Mouse (Mus musculus): Measurements from ENCODE around the gene Hes2. TPM values are rescaled to one million over a fixed set of nuclear protein-coding genes. Genes with fewer than 3 reads are reported as not detected.

Hes2 gene
- polyA plus RNA-seq, 1 experiment from 2014 or later = not detected

DNA sequence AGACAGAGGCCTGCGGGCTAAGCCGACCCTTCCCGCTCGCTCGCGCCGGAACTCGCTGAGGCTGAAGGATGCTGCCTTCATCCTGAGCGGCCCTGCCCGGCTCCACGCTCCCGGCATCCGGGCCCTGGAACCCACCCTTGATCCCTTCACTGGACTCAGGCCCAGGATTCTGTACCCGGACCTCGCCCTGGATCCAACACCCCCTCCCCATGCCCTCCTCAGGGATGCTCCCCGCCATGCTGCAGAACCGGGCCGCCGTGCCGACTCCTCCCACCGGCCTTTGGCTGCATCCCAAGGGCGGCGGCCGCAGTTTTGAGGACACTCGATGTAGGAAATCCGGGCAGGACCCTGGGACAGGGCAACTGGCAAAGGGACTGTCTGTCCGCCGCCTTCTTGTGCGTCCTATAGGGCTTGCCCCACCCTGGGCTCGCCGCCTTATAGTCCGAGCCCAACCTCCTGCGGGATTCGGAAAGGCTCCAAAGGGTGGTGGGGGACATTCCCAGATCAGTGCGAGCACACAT lies 19.7 kb downstream of the Hes2 start:
- H3K4me2 ChIP-seq = peak overlapping the region; percentile 88
- H3K4me1 ChIP-seq (replicated peaks) = peaks cover 23% of the 10 kb centered on the region
- H3K4me3 ChIP-seq = peak overlapping the region; percentile 62
- under 1% methylated on average over 35 of the region's 35 CpGs for WGBS
- no peak overlapping the region; the same call in 1 of the 2 replicates for H3K27ac ChIP-seq (ENCODE audit: poor library complexity, severe bottlenecking)
- H3K9me3 ChIP-seq (replicated peaks) = no peaks in the 10 kb centered on the region
- ATAC-seq (ENCODE audit: insufficient number of reproducible peaks, low FRiP score) = peak; percentile 52
- H3K27me3 ChIP-seq (replicated peaks) = peaks cover 30% of the 10 kb centered on the region
- peak overlapping the region; percentile 88 for H3K9ac ChIP-seq
- H3K36me3 ChIP-seq = no peaks in the 10 kb centered on the region

DNA sequence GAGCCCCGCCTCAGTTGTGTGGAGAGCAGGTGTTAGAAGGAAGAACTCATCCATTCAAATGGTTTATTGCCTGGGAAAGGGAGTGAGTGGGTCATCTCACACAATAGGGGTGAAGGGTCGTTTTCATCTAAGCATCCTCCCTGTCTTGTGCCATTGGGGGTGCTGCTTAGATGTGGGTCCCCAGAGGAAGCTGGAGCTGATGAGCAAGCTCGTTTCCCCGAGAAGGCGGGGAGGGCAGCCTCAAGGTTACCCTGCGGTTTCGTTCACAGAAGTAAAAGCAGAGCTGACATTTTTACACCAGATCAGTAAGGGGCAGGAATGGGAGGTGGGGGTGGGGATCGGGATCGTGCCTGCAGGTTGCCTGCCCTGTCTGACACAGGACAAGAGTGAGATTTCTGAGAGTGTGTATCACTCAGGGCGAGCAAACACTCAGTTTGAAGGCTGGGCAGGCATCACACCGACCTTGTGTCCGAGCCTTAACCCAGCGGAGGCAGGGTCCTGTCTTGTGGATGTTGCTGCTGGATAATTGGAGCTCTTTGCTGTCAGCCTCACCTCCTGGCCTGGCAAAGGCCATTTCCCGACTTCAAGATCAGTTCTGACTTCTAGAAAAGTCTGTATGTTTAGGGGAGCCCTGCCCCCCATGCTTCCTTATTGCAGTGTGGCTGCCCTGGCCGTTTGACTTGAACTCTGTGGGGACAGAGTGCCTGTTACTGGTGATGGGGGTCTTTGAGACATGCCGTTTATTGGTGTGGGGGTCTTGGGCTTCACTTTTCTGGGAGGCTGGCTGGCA lies 20.4 kb downstream of the Hes2 start:
- Histone ChIP-seq H3K9me3 (replicated peaks) (no peaks in the 10 kb centered on the region), H3K27me3 (replicated peaks) (peaks cover 23% of the 10 kb centered on the region), H3K9ac (peak overlapping the region; percentile 88), H3K27ac (ENCODE audit: poor library complexity, severe bottlenecking) (no peak overlapping the region), H3K4me3 (peak overlapping the region; percentile 62), H3K4me1 (replicated peaks) (peaks cover 23% of the 10 kb centered on the region), H3K36me3 (no peaks in the 10 kb centered on the region), H3K4me2 (peak overlapping the region; percentile 88)
- WGBS = 32% methylated on average over 16 of the region's 16 CpGs
- ATAC-seq (ENCODE audit: insufficient number of reproducible peaks, low FRiP score) = no peak

DNA sequence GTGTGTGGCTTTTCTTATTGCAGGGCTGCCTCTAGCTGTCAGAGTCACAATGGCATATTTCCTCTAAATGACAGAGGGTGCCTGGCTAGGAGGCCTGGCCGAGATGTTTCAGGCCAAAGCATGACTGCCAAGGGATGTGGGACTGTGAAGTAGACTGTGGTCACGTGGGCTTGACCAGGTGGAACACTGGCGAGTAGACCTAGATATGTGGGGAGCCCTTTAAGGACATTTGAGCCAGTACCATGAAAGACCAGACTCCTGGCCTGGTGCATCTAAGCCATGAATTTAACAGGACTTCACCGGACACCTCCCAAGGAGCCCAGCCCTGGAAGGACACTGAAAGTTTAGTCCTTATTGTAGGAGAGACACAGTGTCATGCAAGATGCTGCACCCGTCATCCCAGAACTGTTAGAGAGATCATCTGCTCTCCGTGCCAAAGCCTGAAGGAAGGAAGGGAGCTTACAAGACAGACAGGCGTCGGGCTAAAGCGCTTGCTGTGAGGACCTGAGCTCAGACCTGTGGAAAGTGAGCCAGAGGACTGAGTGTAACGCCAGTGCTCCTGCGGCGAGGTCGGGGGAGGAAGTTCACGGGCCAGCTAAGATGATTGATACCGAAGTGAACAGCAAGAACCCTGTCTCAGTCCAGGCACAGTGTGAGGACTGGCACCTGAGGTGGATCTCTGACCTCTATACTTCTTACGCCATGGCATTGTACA lies 21.4 kb downstream of the Hes2 start:
- Histone ChIP-seq H3K27me3 (replicated peaks) (peaks cover 15% of the 10 kb centered on the region), H3K9ac (no peak overlapping the region), H3K9me3 (replicated peaks) (no peaks in the 10 kb centered on the region), H3K4me1 (replicated peaks) (peaks cover 29% of the 10 kb centered on the region), H3K4me2 (no peak overlapping the region), H3K36me3 (no peaks in the 10 kb centered on the region), H3K27ac (ENCODE audit: poor library complexity, severe bottlenecking) (no peak overlapping the region), H3K4me3 (no peak overlapping the region)
- ATAC-seq (ENCODE audit: insufficient number of reproducible peaks, low FRiP score) = no peak
- WGBS = 80% methylated on average over 16 of the region's 16 CpGs

DNA sequence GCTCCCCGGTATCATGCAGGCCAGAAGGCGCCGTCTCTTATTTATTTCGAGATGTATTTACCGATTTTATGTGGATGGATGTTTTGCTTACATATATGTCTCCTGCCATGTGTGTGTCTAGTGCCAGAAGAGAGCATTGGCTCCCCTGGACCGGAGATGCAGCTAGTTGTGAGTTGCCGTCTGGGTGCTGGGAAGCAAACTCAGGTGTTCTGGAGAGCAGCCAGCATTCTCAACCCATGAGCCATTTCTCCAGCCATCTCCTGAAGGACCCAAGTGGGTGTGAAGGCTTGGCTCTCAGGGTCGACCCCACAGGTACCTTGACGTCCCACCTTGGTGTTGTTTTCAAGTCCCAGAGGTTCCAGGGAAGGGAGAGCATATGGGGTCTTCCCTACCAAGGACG lies 23.5 kb downstream of the Hes2 start:
- Histone ChIP-seq H3K9ac (no peak overlapping the region), H3K4me3 (no peak overlapping the region), H3K27me3 (replicated peaks) (peaks cover 7% of the 10 kb centered on the region), H3K36me3 (no peaks in the 10 kb centered on the region), H3K9me3 (replicated peaks) (no peaks in the 10 kb centered on the region), H3K27ac (ENCODE audit: poor library complexity, severe bottlenecking) (no peak overlapping the region), H3K4me1 (replicated peaks) (peaks cover 42% of the 10 kb centered on the region), H3K4me2 (no peak overlapping the region)
- ATAC-seq (ENCODE audit: insufficient number of reproducible peaks, low FRiP score) = no peak
- 82% methylated on average over 10 of the region's 10 CpGs for WGBS

- no peaks in the 10 kb centered on the region for H3K9me3 ChIP-seq (replicated peaks)
- H3K4me1 ChIP-seq (replicated peaks) = peaks cover 45% of the 10 kb centered on the region
- peak overlapping the region; percentile 74; the same call in 1 of the 2 replicates for H3K4me2 ChIP-seq
- no peak for ATAC-seq (ENCODE audit: insufficient number of reproducible peaks, low FRiP score)
- peaks cover 6% of the 10 kb centered on the region for H3K36me3 ChIP-seq
- H3K9ac ChIP-seq = no peak overlapping the region
- no peak overlapping the region for H3K4me3 ChIP-seq
- H3K27ac ChIP-seq (ENCODE audit: poor library complexity, severe bottlenecking) = peak overlapping the region; percentile 97
- WGBS = 58% methylated on average over 7 of the region's 7 CpGs
- H3K27me3 ChIP-seq (replicated peaks) = no peaks in the 10 kb centered on the region; the same call in 1 of the 2 replicates
These were observed 25.8 kb downstream of the Hes2 start for GRCm38 (mm10) chr4:152184353-152185035.

DNA sequence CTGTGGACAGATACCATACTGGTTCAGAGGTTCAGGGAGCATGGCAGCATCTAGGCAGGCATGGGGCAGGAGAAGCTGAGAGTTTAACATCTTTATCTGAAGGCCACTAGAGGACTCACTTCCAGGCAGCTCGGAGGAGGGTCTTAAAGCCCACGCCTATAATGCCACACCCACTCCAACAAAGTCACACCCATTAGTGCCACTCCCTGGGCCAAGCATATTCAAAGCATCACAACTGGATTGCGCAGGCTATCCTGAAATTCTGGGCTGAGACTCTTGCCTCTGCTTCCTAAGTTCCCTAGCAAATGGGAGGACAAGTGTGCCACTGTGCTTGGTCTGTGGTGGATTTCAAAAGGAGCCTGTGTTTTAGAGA lies 26.5 kb downstream of the Hes2 start:
- peak overlapping the region; percentile 74 for H3K4me2 ChIP-seq
- H3K27me3 ChIP-seq (replicated peaks) = no peaks in the 10 kb centered on the region; the same call in 1 of the 2 replicates
- H3K9me3 ChIP-seq (replicated peaks) = no peaks in the 10 kb centered on the region
- peak overlapping the region; percentile 71 for H3K9ac ChIP-seq
- peaks cover 50% of the 10 kb centered on the region for H3K4me1 ChIP-seq (replicated peaks)
- peak overlapping the region; percentile 97 for H3K27ac ChIP-seq (ENCODE audit: poor library complexity, severe bottlenecking)
- 3% methylated on average over 3 of the region's 3 CpGs for WGBS
- peaks cover 6% of the 10 kb centered on the region for H3K36me3 ChIP-seq
- peak overlapping the region; percentile 43 for H3K4me3 ChIP-seq
- peak; percentile 59 for ATAC-seq (ENCODE audit: insufficient number of reproducible peaks, low FRiP score)

DNA sequence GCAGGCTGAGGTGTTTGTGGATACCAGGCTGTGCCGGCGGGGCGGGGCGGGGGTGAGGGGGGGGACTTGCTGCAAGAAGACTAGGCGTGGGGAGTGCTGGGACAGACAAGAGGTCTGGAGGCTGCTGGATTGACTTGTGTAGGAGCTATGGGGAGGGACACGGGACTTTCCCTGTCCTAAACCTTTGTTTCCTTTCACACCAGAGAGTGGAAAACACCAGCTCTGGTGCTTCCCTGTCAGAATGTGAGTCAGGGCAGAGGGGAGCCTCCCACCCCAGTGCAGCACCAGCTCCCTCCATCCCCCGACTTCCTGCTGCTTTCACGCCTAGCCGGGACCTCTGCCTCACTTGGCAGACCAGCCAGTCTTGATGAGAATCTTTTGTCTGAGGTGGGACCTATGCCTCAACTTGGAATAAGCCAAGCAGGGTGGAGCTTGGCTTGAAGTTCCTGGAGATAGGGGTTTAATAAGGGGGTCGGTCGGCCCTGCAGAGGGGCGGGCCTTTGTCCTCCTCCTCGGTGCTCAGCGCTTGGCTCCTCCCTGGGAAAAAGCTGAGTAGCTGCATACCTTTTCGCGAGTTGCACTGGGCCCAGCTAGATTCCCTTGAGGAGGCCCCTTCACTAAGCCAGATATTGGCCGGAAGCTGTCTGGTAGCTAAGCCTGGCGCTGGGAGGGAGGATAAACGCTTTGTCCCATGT lies 27.0 kb downstream of the Hes2 start:
- Histone ChIP-seq H3K4me2 (peak overlapping the region; percentile 74), H3K4me3 (peak overlapping the region; percentile 43), H3K36me3 (peaks cover 6% of the 10 kb centered on the region), H3K9ac (peak overlapping the region; percentile 71), H3K9me3 (replicated peaks) (no peaks in the 10 kb centered on the region), H3K27ac (ENCODE audit: poor library complexity, severe bottlenecking) (peak overlapping the region; percentile 97), H3K4me1 (replicated peaks) (peaks cover 55% of the 10 kb centered on the region), H3K27me3 (replicated peaks) (no peaks in the 10 kb centered on the region)
- peak; percentile 85 for ATAC-seq (ENCODE audit: insufficient number of reproducible peaks, low FRiP score)
- WGBS = 3% methylated on average over 19 of the region's 19 CpGs

GRCm38 (mm10) chr4:152186205-152187082 lies 27.8 kb downstream of the Hes2 start:
- peak overlapping the region; percentile 71 for H3K9ac ChIP-seq
- peaks cover 6% of the 10 kb centered on the region for H3K36me3 ChIP-seq
- WGBS = 27% methylated on average over 14 of the region's 14 CpGs
- peak overlapping the region; percentile 74 for H3K4me2 ChIP-seq
- peak overlapping the region; percentile 43 for H3K4me3 ChIP-seq
- H3K4me1 ChIP-seq (replicated peaks) = peaks cover 63% of the 10 kb centered on the region
- H3K27me3 ChIP-seq (replicated peaks) = no peaks in the 10 kb centered on the region
- ATAC-seq (ENCODE audit: insufficient number of reproducible peaks, low FRiP score) = 0 out of 2 replicates have a peak, but pooled peaks have one; percentile 13
- peak overlapping the region; percentile 97 for H3K27ac ChIP-seq (ENCODE audit: poor library complexity, severe bottlenecking)
- no peaks in the 10 kb centered on the region for H3K9me3 ChIP-seq (replicated peaks)

DNA sequence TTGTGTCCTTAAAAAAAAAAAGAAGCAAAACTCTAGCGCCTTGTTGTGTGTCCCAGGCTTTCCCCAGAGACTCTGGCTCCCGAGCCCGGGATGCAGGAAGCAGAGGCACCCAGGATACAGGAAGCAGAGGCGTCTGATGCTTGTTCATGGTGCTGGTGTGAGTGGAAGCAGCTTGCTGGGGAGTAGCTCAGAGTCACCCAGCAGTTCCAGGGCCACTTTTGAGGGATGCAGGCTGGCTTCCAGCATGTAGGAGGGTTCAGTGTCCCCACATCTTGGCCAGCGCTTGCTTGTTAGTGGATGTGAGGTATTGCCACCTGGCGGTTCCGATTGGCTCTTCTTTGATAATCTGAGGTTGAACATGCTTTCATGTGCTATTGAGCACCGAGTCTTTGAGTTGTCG lies 28.5 kb downstream of the Hes2 start:
- H3K4me1 ChIP-seq (replicated peaks) = peaks cover 64% of the 10 kb centered on the region
- H3K9me3 ChIP-seq (replicated peaks) = no peaks in the 10 kb centered on the region
- 75% methylated on average over 9 of the region's 9 CpGs for WGBS
- peaks cover 6% of the 10 kb centered on the region for H3K36me3 ChIP-seq
- peak overlapping the region; percentile 97 for H3K27ac ChIP-seq (ENCODE audit: poor library complexity, severe bottlenecking)
- H3K4me2 ChIP-seq = peak overlapping the region; percentile 74
- H3K4me3 ChIP-seq = peak overlapping the region; percentile 43; the same call in 1 of the 2 replicates
- H3K27me3 ChIP-seq (replicated peaks) = no peaks in the 10 kb centered on the region
- H3K9ac ChIP-seq = no peak overlapping the region
- no peak for ATAC-seq (ENCODE audit: insufficient number of reproducible peaks, low FRiP score)

DNA sequence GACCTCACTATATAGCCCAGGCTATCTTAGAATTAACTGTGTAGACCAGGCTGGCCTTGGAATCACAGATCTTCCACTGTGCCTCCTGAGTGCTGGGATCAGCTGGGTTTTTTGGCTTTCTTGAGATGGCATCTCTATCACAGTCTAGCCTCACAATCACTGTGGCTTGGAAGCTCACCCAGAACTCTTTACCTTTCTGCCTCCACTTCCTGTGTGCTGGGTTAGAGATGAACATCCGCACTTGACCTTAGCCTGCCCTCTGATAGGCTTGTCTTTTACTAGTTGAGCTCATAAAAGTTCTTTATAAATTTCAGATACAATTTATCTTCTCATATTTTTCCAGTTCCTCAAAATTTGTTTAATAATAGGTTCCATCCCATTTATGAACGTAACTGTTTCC lies 30.0 kb downstream of the Hes2 start:
- 87% methylated on average over 2 of the region's 2 CpGs for WGBS
- no peak for ATAC-seq (ENCODE audit: insufficient number of reproducible peaks, low FRiP score)
- Histone ChIP-seq H3K9me3 (replicated peaks) (no peaks in the 10 kb centered on the region), H3K9ac (no peak overlapping the region), H3K27me3 (replicated peaks) (no peaks in the 10 kb centered on the region), H3K4me1 (replicated peaks) (peaks cover 73% of the 10 kb centered on the region), H3K4me3 (no peak overlapping the region), H3K36me3 (peaks cover 6% of the 10 kb centered on the region), H3K27ac (ENCODE audit: poor library complexity, severe bottlenecking) (no peak overlapping the region), H3K4me2 (no peak overlapping the region)
